Mouse (Mus musculus): ENCODE measurements around the gene Nr1i3. TPM values are rescaled to one million over a fixed set of nuclear protein-coding genes. Genes with fewer than 3 reads are reported as not detected.

Gene Nr1i3
- polyA plus RNA-seq, 1 experiment from 2014 or later: 0.21 TPM

- Histone ChIP-seq H3K36me3 (replicated peaks) (no peaks in the 10 kb centered on the region), H3K4me1 (no peaks in the 10 kb centered on the region), H3K9me3 (no peaks in the 10 kb centered on the region), H3K4me3 (no peak overlapping the region), H3K27me3 (replicated peaks; ENCODE audit: low read depth, poor library complexity, severe bottlenecking) (peaks cover 14% of the 10 kb centered on the region; the same call in 1 of the 2 replicates), H3K27ac (replicated peaks) (no peak overlapping the region)
- WGBS: 55% methylated on average over 11 of the region's 11 CpGs
- DNase-seq (ENCODE audit: low spot score): no peak
Observed at GRCm38 (mm10) chr1:171203471-171204248, 10.1 kb upstream of the Nr1i3 start.

- 0 out of 2 replicates have a peak, but pooled peaks cover 8% of the 10 kb centered on the region for H3K27me3 ChIP-seq (replicated peaks; ENCODE audit: low read depth, poor library complexity, severe bottlenecking)
- WGBS: 54% methylated on average over 7 of the region's 7 CpGs
- no peaks in the 10 kb centered on the region for H3K9me3 ChIP-seq
- H3K4me3 ChIP-seq: no peak overlapping the region
- H3K4me1 ChIP-seq: peaks cover under 1% of the 10 kb centered on the region; the same call in 1 of the 2 replicates
- DNase-seq (ENCODE audit: low spot score): no peak
- H3K36me3 ChIP-seq (replicated peaks): no peaks in the 10 kb centered on the region
- H3K27ac ChIP-seq (replicated peaks): no peak overlapping the region
Observed at GRCm38 (mm10) chr1:171204249-171204644, 9.5 kb upstream of the Nr1i3 start.

GRCm38 (mm10) chr1:171205704-171206493 lies 7.9 kb upstream of the Nr1i3 start:
- no peak for DNase-seq (ENCODE audit: low spot score)
- peaks cover 5% of the 10 kb centered on the region; the same call in 1 of the 2 replicates for H3K4me1 ChIP-seq
- 82% methylated on average over 6 of the region's 6 CpGs for WGBS

DNA sequence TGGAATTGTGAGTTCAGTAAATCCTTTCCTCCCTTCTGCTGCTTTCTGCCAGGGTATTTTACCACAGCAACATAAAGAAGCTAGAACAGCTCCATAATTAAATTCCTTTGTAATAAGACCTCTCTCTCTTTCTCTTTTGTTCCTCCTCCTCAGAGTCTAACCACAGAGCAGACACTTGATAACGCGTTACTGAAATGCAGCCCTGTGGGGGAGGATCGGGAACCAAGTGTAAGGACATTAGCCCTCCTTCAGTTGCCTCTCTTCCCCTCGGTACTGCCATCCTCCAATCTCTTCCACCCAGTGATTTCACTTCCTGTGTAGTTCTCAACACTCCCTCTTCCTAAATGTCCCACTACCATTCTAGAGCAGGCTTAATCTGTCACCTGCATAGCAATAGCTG lies 4.4 kb upstream of the Nr1i3 start:
- peaks cover 20% of the 10 kb centered on the region for H3K4me1 ChIP-seq
- no peaks in the 10 kb centered on the region for H3K36me3 ChIP-seq (replicated peaks)
- WGBS: 29% methylated on average over 4 of the region's 4 CpGs
- no peak overlapping the region for H3K4me3 ChIP-seq
- no peaks in the 10 kb centered on the region for H3K27me3 ChIP-seq (replicated peaks; ENCODE audit: low read depth, poor library complexity, severe bottlenecking)
- no peak for DNase-seq (ENCODE audit: low spot score)
- H3K9me3 ChIP-seq: no peaks in the 10 kb centered on the region
- H3K27ac ChIP-seq (replicated peaks): no peak overlapping the region

More at GRCm38 (mm10) chr1:171205704-171206493, 7.9 kb upstream of the Nr1i3 start:
- 0 out of 2 replicates have a peak, but pooled peaks cover 3% of the 10 kb centered on the region for H3K27me3 ChIP-seq (replicated peaks; ENCODE audit: low read depth, poor library complexity, severe bottlenecking)
- H3K9me3 ChIP-seq: no peaks in the 10 kb centered on the region
- no peaks in the 10 kb centered on the region for H3K36me3 ChIP-seq (replicated peaks)
- no peak overlapping the region for H3K27ac ChIP-seq (replicated peaks)
- no peak overlapping the region for H3K4me3 ChIP-seq

DNA sequence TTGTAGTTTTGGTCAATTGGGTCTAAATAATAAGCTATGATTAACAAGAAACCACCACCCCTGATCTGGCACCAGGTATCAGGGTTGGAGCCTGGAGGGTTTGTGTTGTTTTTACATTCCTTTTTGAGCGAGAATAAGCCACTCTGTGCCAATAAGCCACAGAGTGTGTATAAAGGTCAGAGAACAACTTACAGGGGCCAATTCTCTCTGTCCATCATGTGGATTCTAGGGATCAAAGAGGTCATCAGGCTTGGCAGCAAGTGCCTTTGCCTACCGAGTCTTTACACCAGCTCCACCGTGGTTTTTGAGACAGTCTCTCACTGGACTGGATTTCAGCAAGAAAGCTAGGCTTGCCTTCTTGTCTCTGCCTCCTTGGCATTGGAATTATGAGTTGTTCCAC lies 916 bp upstream of the Nr1i3 start:
- Histone ChIP-seq H3K4me3 (no peak overlapping the region), H3K36me3 (replicated peaks) (no peaks in the 10 kb centered on the region), H3K27me3 (replicated peaks; ENCODE audit: low read depth, poor library complexity, severe bottlenecking) (no peaks in the 10 kb centered on the region), H3K4me1 (peaks cover 20% of the 10 kb centered on the region), H3K27ac (replicated peaks) (no peak overlapping the region), H3K9me3 (no peaks in the 10 kb centered on the region)
- no peak for DNase-seq (ENCODE audit: low spot score)
- 38% methylated on average over 3 of the region's 3 CpGs for WGBS

DNA sequence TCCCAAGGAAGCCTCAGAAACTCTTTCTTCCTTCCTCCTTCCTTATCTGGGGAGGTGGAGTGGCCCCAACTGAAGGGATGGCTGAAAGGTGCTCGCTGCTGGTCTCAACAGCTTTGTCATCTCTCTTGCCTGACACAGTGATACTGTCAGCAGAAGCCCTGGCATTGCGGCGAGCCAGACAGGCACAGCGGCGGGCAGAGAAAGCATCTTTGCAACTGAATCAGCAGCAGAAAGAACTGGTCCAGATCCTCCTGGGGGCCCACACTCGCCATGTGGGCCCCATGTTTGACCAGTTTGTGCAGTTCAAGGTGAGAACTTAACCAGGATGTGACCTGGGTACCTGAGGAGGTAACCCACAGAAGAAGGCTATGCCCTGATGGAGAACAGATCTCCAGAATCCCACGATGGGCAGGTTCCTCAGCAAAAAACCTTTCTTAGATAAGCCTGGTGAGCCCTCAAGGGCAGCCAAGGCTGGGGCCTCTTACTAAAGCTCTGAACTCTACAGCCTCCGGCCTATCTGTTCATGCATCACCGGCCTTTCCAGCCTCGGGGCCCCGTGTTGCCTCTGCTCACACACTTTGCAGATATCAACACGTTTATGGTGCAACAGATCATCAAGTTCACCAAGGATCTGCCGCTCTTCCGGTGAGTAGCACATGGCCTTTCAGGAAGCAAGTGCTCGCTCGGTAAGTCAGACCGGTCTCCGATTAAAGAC lies 2.6 kb downstream of the Nr1i3 start:
- DNase-seq (ENCODE audit: low spot score): no peak
- H3K9me3 ChIP-seq: no peaks in the 10 kb centered on the region
- WGBS: 91% methylated on average over 18 of the region's 18 CpGs
- no peak overlapping the region for H3K27ac ChIP-seq (replicated peaks)
- H3K4me3 ChIP-seq: no peak overlapping the region
- peaks cover 24% of the 10 kb centered on the region for H3K4me1 ChIP-seq
- H3K36me3 ChIP-seq (replicated peaks): peaks cover 23% of the 10 kb centered on the region
- no peaks in the 10 kb centered on the region for H3K27me3 ChIP-seq (replicated peaks; ENCODE audit: low read depth, poor library complexity, severe bottlenecking)

DNA sequence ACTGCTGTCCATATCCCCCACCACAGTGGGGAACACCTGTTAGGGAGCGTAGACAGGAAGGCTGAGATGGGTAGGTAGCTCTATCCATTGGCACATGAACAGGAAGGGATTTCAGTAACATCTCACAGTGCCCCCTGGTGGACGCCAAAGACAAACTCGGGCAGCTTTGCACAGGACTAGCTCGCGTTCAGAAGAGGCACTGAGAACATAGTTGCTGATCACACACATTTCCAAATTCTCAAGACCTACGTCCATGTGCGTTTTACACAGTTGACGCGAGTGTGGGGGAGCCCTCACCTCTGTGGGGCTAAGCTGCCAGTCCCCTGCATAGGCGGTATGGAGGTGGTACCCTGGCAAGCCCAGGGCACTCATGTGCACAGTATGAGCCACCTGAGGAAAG lies 7.1 kb downstream of the Nr1i3 start:
- peaks cover 25% of the 10 kb centered on the region for H3K4me1 ChIP-seq
- 11% methylated on average over 10 of the region's 10 CpGs for WGBS
- peaks cover 23% of the 10 kb centered on the region for H3K36me3 ChIP-seq (replicated peaks)
- H3K9me3 ChIP-seq: no peaks in the 10 kb centered on the region
- no peak overlapping the region for H3K27ac ChIP-seq (replicated peaks)
- peak overlapping the region; percentile 76 for H3K4me3 ChIP-seq
- peak; percentile 88 for DNase-seq (ENCODE audit: low spot score)
- H3K27me3 ChIP-seq (replicated peaks; ENCODE audit: low read depth, poor library complexity, severe bottlenecking): no peaks in the 10 kb centered on the region

DNA sequence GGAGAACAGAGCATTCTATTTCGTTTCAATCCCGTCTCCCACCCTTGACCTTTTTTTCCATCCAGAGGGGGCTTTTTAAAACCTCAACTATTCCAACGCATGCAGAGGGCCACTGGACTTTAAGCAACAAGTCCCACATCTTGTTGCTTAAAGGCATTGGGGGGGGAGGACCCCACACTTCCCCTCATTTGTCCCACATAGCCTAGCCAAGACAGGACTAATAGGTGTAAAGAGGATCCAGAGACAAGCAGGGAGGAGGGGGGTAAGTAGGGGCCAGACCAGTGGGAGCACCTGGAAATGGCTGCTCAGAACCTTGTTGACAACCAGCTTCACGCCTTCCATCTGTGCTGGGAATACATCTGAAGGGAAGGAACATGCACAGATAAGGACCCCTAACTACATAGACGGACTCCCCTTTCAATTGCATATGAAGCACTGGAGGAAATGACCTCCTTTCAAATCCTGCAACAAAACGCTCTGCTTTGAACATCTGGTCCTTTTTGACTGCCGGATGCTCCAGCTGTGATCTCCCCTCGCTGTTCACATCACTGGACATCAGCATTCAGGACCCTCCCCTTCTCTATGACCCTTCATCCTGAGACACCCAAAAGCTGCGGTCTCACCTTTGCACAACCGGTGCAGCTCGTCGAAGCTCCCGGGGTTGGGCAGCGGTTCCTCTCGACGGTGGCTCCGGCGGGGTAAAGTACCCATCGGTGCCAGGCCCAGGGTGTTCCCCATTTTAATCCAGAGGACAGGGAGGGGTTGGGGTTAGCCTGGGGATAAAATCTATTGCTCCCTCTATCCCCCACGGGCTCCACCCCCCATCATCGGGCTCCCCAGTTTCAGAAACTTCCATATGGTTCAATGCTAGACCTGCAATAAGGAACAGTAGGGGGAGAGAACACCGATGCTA lies 7.8 kb downstream of the Nr1i3 start:
- Histone ChIP-seq H3K36me3 (replicated peaks) (peaks cover 23% of the 10 kb centered on the region), H3K27ac (replicated peaks) (peak overlapping the region; percentile 85), H3K9me3 (no peaks in the 10 kb centered on the region), H3K4me1 (peaks cover 25% of the 10 kb centered on the region), H3K4me3 (peak overlapping the region; percentile 76), H3K27me3 (replicated peaks; ENCODE audit: low read depth, poor library complexity, severe bottlenecking) (no peaks in the 10 kb centered on the region)
- WGBS: 8% methylated on average over 22 of the region's 22 CpGs
- peak; percentile 31 for DNase-seq (ENCODE audit: low spot score)

DNA sequence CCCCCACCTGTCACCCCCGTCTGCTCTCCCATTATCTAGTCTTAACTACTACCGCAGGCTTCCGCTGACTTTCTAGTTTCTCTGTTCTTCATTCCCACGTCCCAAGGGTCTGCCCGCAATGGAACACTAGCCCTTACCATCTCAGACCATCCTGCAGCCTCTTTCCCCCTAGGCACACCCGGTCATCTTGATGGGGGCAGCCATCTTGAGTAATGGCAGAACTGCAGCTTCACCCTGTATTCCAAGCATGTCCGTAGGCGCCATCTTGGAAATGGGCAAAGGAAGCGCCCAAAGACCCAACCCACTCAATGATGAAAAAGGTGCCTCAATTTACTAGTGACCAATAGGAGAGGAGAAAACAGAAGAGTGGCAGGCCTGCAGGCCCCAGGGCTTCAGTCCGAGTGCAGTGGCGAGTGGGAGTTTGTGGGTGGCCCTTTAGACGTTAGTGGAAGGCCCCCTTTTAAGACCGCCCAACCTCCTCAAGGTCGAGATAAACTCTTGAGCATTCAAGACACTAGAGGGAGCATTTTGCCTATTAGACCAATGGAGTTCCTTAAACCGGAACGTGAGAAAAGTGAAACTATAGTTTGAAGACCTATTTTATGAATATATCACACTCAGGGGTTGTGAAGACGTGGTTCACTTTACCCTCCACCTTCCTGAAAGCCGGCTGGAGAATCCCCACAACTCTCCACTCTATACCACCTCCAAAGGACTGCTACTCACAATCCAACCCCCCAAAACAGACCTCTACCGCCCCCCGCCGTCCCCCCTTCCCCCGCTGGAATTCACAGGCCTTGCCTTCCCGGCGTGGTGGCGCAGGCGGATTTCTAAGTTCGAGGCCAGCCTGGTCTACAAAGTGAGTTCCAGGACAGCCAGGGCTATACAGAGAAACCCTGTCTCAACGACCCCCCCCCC lies 8.7 kb downstream of the Nr1i3 start, which contains the start of gene Tomm40l:
Gene Tomm40l (minus strand): TSS at position 277 of the 918 bp plus-strand sequence.
- Histone ChIP-seq H3K4me3 (peak within 1 kb of the TSS; percentile 76), H3K27ac (replicated peaks) (peak within 1 kb of the TSS; percentile 85), H3K36me3 (replicated peaks) (peaks cover 23% of the 10 kb centered on the region), H3K27me3 (replicated peaks; ENCODE audit: low read depth, poor library complexity, severe bottlenecking) (no peaks in the 10 kb centered on the region), H3K4me1 (peaks cover 25% of the 10 kb centered on the region), H3K9me3 (no peaks in the 10 kb centered on the region)
- 2% methylated on average over 28 of the region's 28 CpGs for WGBS
- DNase-seq (ENCODE audit: low spot score): peak; percentile 95

DNA sequence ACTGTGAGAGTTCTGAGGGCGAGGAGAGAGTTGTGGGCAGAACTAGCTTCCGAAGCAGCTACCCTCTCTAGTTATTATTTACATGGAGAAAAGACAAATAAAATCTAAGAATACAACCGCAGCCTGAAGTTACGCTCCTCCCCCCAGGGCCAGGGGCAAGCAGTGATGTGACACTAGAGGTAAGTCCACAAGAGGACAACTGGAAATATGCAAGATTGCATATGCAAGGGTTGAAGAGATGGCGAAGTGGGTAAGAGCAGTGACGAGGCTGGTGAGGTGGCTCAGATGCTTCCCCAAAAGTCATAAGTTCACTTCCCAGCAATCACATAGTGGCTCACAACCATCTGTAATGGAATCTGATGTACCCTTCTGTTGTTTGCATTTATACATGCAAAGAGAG lies 9.4 kb downstream of the Nr1i3 start:
- peak overlapping the region; percentile 76 for H3K4me3 ChIP-seq
- peak overlapping the region; percentile 85 for H3K27ac ChIP-seq (replicated peaks)

GRCm38 (mm10) chr1:171223796-171224195 lies 10.0 kb downstream of the Nr1i3 start:
- Histone ChIP-seq H3K9me3 (no peaks in the 10 kb centered on the region), H3K4me1 (peaks cover 29% of the 10 kb centered on the region)
- 78% methylated on average over 2 of the region's 2 CpGs for WGBS

More for the DNA sequence above, 9.4 kb downstream of the Nr1i3 start:
- Histone ChIP-seq H3K36me3 (replicated peaks) (peaks cover 23% of the 10 kb centered on the region), H3K4me1 (peaks cover 25% of the 10 kb centered on the region), H3K27me3 (replicated peaks; ENCODE audit: low read depth, poor library complexity, severe bottlenecking) (no peaks in the 10 kb centered on the region), H3K9me3 (no peaks in the 10 kb centered on the region)
- no peak for DNase-seq (ENCODE audit: low spot score)
- WGBS: 83% methylated on average over 6 of the region's 6 CpGs

More at GRCm38 (mm10) chr1:171223796-171224195, 10.0 kb downstream of the Nr1i3 start:
- no peaks in the 10 kb centered on the region for H3K27me3 ChIP-seq (replicated peaks; ENCODE audit: low read depth, poor library complexity, severe bottlenecking)
- H3K4me3 ChIP-seq: no peak overlapping the region
- H3K27ac ChIP-seq (replicated peaks): no peak overlapping the region
- DNase-seq (ENCODE audit: low spot score): no peak
- H3K36me3 ChIP-seq (replicated peaks): peaks cover 17% of the 10 kb centered on the region

Measured in embryonic facial prominence, embryonic 10.5 days (tissue).